Mouse (Mus musculus) midbrain, embryonic 10.5 days (tissue): ENCODE measurements around the gene 2900011O08Rik. TPM values are rescaled to one million over a fixed set of nuclear protein-coding genes. Genes with fewer than 3 reads are reported as not detected.
"Not testable (repeated sequence)": the region's sequence is repeated elsewhere in the genome, so short reads cannot be mapped to it uniquely, and the experiment has no call there.

Experiments used
- DNase-seq: peaks from one replicate; pipeline ENCODE4 v3.0.0-alpha.2; 2017; ENCODE audit warnings: low spot score
- H3K27ac ChIP-seq: fragments of 300-500 bp; sonication (generic); replicated peaks from 2 replicates; pipeline ENCODE4 v1.5.1; 2016; ENCODE audit warnings: mild to moderate bottlenecking
- H3K27me3 ChIP-seq: fragments of 300-500 bp; sonication (generic); 2 replicates; pipeline ENCODE4 v1.6.1; 2016; ENCODE audit warnings: low read depth, mild to moderate bottlenecking; ENCODE audit not compliant: poor library complexity, severe bottlenecking
- H3K36me3 ChIP-seq: fragments of 300-500 bp; sonication (generic); 2 replicates; pipeline ENCODE4 v1.6.1; 2016; ENCODE audit warnings: mild to moderate bottlenecking, moderate library complexity
- H3K4me1 ChIP-seq: fragments of 300-500 bp; sonication (generic); 2 replicates; pipeline ENCODE4 v1.6.1; 2016
- H3K4me3 ChIP-seq: fragments of 300-500 bp; sonication (generic); 2 replicates; pipeline ENCODE4 v1.5.1; 2016; ENCODE audit warnings: mild to moderate bottlenecking, moderate library complexity
- H3K9me3 ChIP-seq: fragments of 300-500 bp; sonication (generic); replicated peaks from 2 replicates; pipeline ENCODE4 v1.6.1; 2016; ENCODE audit warnings: mild to moderate bottlenecking
- WGBS: fragments of 180-500 bp; shearing (Covaris S2); methylation state at CpG from one replicate; pipeline ENCODE4 v1.1.7; 2016; 5-methylcytosine and 5-hydroxymethylcytosine counted together
- polyA plus RNA-seq: library from polyadenylated mRNA; unstranded; fragments of >200 nt; fragmentation: Nextera tagmentation; extraction: Ambion mirVana; gene quantifications from 2 replicates; pipeline ENCODE4 v1.2.1, GENCODE M21; 2016

Gene 2900011O08Rik
- polyA plus RNA-seq, 1 experiment from 2014 or later = 10.6 TPM

GRCm38 (mm10) chr16:13977026-13977425, 9.4 kb upstream of the 2900011O08Rik start:
- not testable (repeated sequence) for H3K27me3 ChIP-seq, H3K27ac ChIP-seq, H3K36me3 ChIP-seq, H3K9me3 ChIP-seq, DNase-seq, H3K4me1 ChIP-seq, H3K4me3 ChIP-seq
- WGBS = 37% methylated on average over 1 of the region's 1 CpGs

- H3K4me3 ChIP-seq, H3K4me1 ChIP-seq, H3K27ac ChIP-seq, H3K27me3 ChIP-seq, H3K9me3 ChIP-seq, H3K36me3 ChIP-seq, DNase-seq: not testable (repeated sequence)
- 83% methylated on average over 3 of the region's 3 CpGs for WGBS
Observed at GRCm38 (mm10) chr16:13981726-13982125, 4.7 kb upstream of the 2900011O08Rik start.

GRCm38 (mm10) chr16:13983161-13983560, 3.2 kb upstream of the 2900011O08Rik start:
- Histone ChIP-seq H3K27ac (no peak overlapping the region), H3K36me3 (no peaks in the 10 kb centered on the region), H3K4me1 (peaks cover 21% of the 10 kb centered on the region), H3K27me3 (no peaks in the 10 kb centered on the region), H3K9me3 (no peaks in the 10 kb centered on the region; the same call in 1 of the 2 replicates), H3K4me3 (no peak overlapping the region)
- no peak for DNase-seq
- WGBS = 89% methylated on average over 5 of the region's 5 CpGs

GRCm38 (mm10) chr16:13986197-13986573, 219 bp upstream of the 2900011O08Rik start:
- DNase-seq = no peak
- H3K4me1 ChIP-seq = peaks cover 21% of the 10 kb centered on the region
- 63% methylated on average over 3 of the region's 3 CpGs for WGBS
- peak overlapping the region; percentile 72 for H3K4me3 ChIP-seq
- no peaks in the 10 kb centered on the region for H3K36me3 ChIP-seq
- H3K27me3 ChIP-seq = no peaks in the 10 kb centered on the region
- peak overlapping the region; percentile 89 for H3K27ac ChIP-seq
- no peaks in the 10 kb centered on the region for H3K9me3 ChIP-seq

- 90% methylated on average over 11 of the region's 11 CpGs for WGBS
- DNase-seq = no peak
Observed at GRCm38 (mm10) chr16:13992518-13993248, 6.3 kb downstream of the 2900011O08Rik start.

GRCm38 (mm10) chr16:13994076-13994475, 7.7 kb downstream of the 2900011O08Rik start:
- H3K4me1 ChIP-seq = no peaks in the 10 kb centered on the region
- no peaks in the 10 kb centered on the region for H3K9me3 ChIP-seq
- DNase-seq = no peak
- no peak overlapping the region for H3K4me3 ChIP-seq
- no peaks in the 10 kb centered on the region for H3K36me3 ChIP-seq
- 83% methylated on average over 1 of the region's 1 CpGs for WGBS
- H3K27ac ChIP-seq = no peak overlapping the region
- H3K27me3 ChIP-seq = no peaks in the 10 kb centered on the region

More at GRCm38 (mm10) chr16:13992518-13993248, 6.3 kb downstream of the 2900011O08Rik start:
- Histone ChIP-seq H3K27me3 (no peaks in the 10 kb centered on the region), H3K27ac (no peak overlapping the region), H3K4me1 (peaks cover 4% of the 10 kb centered on the region), H3K9me3 (no peaks in the 10 kb centered on the region), H3K36me3 (no peaks in the 10 kb centered on the region), H3K4me3 (no peak overlapping the region)

GRCm38 (mm10) chr16:13994502-13994901, 8.1 kb downstream of the 2900011O08Rik start:
- no peaks in the 10 kb centered on the region for H3K9me3 ChIP-seq
- H3K27me3 ChIP-seq = no peaks in the 10 kb centered on the region
- 93% methylated on average over 1 of the region's 1 CpGs for WGBS
- no peaks in the 10 kb centered on the region for H3K36me3 ChIP-seq
- no peak overlapping the region for H3K27ac ChIP-seq
- no peaks in the 10 kb centered on the region for H3K4me1 ChIP-seq
- H3K4me3 ChIP-seq = no peak overlapping the region
- DNase-seq = no peak

- Histone ChIP-seq H3K4me3 (no peak overlapping the region), H3K27me3 (no peaks in the 10 kb centered on the region), H3K36me3 (no peaks in the 10 kb centered on the region), H3K4me1 (no peaks in the 10 kb centered on the region), H3K27ac (no peak overlapping the region), H3K9me3 (no peaks in the 10 kb centered on the region)
- 75% methylated on average over 8 of the region's 8 CpGs for WGBS
- DNase-seq = no peak
Observed at GRCm38 (mm10) chr16:14003386-14004130, 17.2 kb downstream of the 2900011O08Rik start.

- no peak overlapping the region for H3K4me3 ChIP-seq
- H3K27ac ChIP-seq = no peak overlapping the region
- H3K4me1 ChIP-seq = no peaks in the 10 kb centered on the region
- no peak for DNase-seq
- WGBS = 33% methylated on average over 3 of the region's 3 CpGs
- no peaks in the 10 kb centered on the region for H3K36me3 ChIP-seq
- H3K27me3 ChIP-seq = no peaks in the 10 kb centered on the region
- no peaks in the 10 kb centered on the region for H3K9me3 ChIP-seq
Observed at GRCm38 (mm10) chr16:14004170-14004569, 17.8 kb downstream of the 2900011O08Rik start.

GRCm38 (mm10) chr16:14004726-14005125, 18.3 kb downstream of the 2900011O08Rik start:
- H3K4me1 ChIP-seq = no peaks in the 10 kb centered on the region
- no peak overlapping the region for H3K27ac ChIP-seq
- H3K27me3 ChIP-seq = no peaks in the 10 kb centered on the region
- 86% methylated on average over 2 of the region's 2 CpGs for WGBS
- H3K4me3 ChIP-seq = no peak overlapping the region
- H3K36me3 ChIP-seq = no peaks in the 10 kb centered on the region
- H3K9me3 ChIP-seq = no peaks in the 10 kb centered on the region
- DNase-seq = no peak

- Histone ChIP-seq H3K9me3 (no peaks in the 10 kb centered on the region), H3K36me3 (no peaks in the 10 kb centered on the region), H3K27ac (no peak overlapping the region), H3K27me3 (no peaks in the 10 kb centered on the region), H3K4me1 (no peaks in the 10 kb centered on the region), H3K4me3 (no peak overlapping the region)
- no peak for DNase-seq
- 86% methylated on average over 4 of the region's 4 CpGs for WGBS
Observed at GRCm38 (mm10) chr16:14005266-14005665, 18.9 kb downstream of the 2900011O08Rik start.

- H3K4me3 ChIP-seq = no peak overlapping the region
- H3K27ac ChIP-seq = no peak overlapping the region
- H3K4me1 ChIP-seq = no peaks in the 10 kb centered on the region
- H3K27me3 ChIP-seq = no peaks in the 10 kb centered on the region
- 85% methylated on average over 2 of the region's 2 CpGs for WGBS
- H3K36me3 ChIP-seq = no peaks in the 10 kb centered on the region
- no peak for DNase-seq
- no peaks in the 10 kb centered on the region for H3K9me3 ChIP-seq
Observed at GRCm38 (mm10) chr16:14008081-14008480, 21.7 kb downstream of the 2900011O08Rik start.

GRCm38 (mm10) chr16:14008708-14009107, 22.3 kb downstream of the 2900011O08Rik start:
- Histone ChIP-seq H3K9me3 (no peaks in the 10 kb centered on the region), H3K4me3 (no peak overlapping the region), H3K36me3 (no peaks in the 10 kb centered on the region), H3K4me1 (no peaks in the 10 kb centered on the region), H3K27me3 (no peaks in the 10 kb centered on the region), H3K27ac (no peak overlapping the region)
- no peak for DNase-seq
